Mouse (Mus musculus) skeletal muscle tissue, adult 2 months (tissue): ENCODE measurements around the gene Dgke.
"Not testable (repeated sequence)": the region's sequence is repeated elsewhere in the genome, so short reads cannot be mapped to it uniquely, and the experiment has no call there.

ENCODE experiments used
- DNase-seq: peaks from one replicate; pipeline ENCODE4 v3.0.0-alpha.2; 2012; ENCODE audit warnings: low read depth, low spot score

Gene Dgke

DNA sequence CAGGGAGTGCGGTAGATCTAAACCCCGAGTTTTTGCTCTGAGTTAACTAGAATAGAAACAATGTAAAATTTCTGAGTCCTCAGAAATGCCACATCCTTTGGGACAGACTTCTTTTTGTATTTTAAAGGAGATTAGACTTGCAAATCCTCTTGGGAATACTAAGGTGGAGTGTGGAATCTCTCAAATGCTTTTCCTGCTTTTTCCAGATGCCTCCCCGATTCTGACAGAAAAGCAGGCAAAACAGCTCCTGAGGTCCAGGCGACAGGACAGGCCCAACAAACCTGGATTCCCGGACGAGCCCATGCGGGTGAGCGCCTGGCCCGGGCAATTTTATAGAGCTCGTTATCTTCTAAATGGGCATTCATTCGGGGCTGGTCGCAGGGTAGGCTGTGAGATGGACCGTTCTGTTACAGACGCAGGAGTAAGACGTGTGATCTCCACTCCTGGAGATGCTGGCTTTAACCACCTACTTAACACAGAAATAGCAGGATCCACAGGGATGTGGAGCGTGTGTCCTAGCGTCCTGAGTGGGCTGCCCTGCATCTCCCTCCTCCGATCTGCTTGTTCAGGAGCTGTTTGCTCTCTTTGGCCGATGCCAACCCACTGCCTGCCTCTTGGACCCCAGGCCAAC, 8.2 kb upstream of the Dgke start:
- DNase-seq, result no peak

DNA sequence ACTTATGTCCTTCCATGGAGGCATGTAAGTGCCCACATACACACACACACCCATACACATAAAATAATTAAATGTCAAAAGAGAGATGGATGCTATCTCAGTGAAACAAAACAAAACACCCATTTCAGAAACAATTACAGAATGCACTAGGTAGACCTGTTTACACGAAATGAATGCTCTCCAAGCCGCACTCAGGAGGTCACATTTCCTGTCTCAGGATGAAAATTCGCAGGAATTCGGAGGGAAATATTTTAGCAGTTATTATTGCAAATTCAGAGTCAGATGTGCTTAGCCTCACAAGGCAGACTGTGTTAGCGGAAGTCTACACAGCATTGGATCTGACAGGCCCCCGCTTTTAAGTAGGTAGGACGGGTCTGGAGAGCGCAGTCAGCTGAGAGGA, 6.9 kb upstream of the Dgke start, which contains the start of gene Gm525:
Gene Gm525 (plus strand): TSS at position 301 of the 400 bp plus-strand sequence.
- no peak for DNase-seq

DNA sequence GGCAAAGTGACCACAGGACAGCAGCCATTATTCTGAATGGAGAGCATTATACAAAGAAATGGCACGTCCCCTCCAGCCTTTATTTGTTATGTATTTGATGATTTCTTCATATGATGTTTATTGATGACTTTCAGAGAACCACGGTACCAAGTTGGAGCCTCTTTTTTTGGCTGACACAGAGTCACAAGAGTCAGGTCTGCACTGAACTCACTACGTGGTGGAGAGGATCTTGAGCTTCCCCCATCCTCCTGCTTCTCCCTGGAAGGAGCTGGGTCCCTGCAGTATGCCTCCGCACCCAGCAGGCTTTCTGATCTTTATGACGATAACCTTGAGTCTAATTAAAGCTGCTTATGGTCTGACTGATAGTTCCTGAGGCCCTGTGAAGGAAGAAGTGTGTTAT, 4.9 kb upstream of the Dgke start:
- DNase-seq, result no peak

DNA sequence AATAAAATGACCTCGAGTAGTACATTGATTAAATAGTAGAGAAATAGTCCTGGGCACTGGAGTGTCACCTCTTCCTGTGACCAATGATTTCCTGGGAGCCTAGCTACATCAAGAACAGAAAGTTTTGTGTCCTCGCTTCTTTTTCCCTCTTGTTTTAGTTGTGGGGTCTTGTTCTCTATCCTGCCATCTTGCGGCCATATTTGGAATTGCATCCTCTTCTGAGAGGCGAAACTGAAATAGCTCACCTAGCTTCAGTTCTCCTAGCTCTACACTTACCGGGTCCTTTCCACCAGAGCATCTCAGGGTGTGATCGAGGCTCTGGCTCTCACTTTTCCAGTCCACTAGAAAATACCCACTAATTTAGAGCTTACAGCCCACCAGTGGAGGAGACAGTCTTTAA, 2.7 kb upstream of the Dgke start:
- peak; percentile 33 for DNase-seq

DNA sequence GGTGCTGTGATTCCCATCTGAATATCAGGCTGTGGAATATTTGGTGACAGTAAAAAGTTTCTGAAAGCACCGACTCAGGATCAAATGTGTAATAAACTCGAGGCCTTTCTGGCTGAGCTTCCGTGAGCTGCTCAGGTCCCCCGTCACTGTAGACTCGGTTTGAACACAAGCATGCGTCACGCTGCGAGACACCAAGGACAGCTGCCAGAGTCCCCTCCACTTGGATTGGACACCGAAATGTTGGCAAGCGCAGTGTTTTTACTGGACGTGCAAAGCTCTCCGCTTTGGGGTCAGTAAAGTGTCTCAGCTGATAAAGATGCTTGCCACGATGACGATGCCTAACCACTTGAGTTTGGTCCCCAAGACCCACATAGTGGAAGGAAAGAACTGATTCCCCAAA, 2.0 kb upstream of the Dgke start:
- DNase-seq, result no peak

DNA sequence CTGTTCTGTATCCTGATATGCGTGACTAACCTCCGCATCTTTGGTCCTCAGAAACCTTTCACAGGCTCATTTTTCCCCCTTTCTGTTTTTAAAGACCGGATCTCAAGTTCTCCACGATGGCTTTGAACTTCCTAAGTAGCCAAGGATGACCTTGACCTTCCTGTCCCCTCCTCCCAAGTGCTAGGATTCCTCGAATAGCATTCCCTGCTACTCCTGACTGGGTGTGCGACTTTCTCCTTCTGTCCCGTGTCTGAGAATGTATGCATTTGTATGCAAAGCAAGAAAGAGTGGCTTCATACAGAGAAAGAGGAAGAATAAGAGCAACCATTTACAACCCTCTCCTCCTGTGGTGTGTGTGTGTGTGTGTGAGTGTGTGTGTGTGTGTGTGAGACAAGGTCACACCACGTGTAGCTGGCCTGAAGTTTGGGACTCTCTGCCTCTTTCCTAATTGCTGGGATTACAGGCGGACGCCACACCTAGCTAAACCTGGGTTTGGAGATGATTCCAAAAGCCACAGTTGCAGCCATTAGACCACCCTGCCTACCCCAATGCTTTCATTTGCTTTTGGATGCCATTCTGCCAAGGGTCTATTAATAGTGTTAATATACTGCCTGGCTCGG, 1.3 kb upstream of the Dgke start:
- DNase-seq, result no peak

DNA sequence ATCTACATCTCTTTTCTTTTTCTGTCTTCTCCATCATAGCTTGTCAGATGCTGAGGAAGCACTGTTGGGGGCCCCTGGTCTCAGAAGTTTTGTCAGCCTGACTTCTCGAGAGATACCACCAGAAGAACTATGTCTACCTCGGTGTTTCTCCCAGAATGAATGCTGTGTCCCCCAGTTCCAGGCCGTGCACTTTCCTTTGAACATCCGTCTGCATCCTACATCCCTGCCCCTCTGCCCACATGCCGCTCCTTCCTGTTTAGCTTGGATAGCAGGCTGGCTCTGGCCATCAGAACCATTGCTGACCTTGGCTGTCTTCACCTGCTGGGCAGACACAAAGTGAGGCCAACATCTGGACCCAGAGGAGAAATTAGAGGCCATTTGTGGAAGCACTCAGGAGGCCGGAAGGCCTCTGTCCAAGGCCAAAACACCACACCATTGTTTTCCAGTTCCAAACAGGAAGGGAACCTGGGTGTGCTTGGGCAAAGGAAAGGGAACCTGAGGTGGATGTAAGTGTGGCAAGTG, 712 bp upstream of the Dgke start:
- peak; percentile 23 for DNase-seq

DNA sequence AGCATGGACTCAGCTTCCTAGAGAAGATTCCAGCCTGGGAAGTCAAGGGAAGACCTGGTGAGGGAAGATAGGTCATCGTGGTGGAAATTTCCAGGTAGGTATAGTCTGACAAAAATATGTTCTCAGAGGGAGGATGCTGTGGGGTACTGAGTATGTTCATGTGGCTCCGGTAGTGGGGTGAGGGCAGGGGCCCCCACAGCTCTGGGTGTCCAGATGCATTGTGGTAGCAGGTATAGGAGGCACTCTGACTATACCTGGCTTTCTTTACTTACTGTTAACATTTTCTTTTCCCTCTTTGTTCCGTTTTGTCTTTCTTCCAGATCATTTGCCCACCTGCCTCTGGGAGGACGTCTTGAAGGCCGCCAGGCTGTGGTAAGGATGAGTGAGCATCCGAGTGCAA, 524 bp downstream of the Dgke start:
- DNase-seq, result no peak

DNA sequence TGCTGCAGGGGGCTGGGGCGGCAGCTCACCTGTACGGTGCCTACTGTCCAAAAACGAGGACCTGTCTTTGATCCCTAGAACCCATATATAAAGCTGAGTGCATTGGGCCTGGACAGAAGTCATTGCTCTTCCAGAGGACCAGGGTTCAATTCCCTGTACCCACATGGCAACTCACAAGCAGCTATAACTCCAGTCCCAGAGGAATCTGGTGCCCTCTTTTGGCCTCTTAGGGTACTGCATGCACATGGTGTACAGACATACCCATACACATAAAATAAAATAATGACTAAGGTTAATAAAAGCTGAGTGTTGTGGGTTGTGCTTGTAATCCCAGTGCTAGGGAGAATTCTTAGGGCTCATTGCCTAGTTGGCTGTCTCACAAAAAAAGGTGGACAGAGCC, 1.4 kb downstream of the Dgke start:
- no peak for DNase-seq

DNA sequence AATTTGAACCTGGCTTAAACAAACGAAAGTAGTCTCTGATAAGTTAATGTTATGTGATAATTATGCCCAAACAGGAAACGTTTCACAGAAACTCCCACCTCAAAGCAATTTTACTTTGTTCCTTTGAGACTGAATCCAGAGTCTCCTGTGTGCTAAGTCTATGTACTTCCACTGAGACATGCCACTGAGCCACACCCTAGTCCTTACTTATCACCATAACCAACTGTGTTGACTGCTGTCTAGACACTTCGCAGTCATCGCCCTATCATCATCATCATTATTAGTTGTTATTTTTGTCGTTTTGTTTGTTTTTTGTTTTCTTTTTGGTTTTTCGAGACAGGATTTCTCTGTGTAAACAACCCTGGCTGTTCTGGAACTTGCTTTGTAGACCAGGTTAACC, 2.3 kb downstream of the Dgke start:
- no peak for DNase-seq

DNA sequence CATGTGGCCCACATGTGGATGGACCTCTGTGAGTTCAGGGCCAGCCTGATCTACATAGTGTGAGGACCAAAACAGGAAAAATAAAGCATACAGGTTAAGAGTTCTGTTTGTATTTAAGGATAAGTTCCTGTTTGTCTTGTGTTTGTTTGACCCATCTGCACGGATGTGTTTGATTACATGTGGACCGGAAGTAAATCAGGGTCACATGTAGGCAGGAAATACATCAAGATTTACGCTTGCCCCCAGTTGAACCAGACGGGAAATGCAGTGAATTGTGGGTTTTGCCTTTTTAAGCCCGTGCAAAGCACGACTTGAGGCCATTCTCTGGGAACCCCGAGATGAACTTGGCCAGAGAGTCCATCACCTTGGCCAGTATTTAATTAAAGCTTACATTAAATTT, 5.3 kb downstream of the Dgke start:
- no peak for DNase-seq

DNA sequence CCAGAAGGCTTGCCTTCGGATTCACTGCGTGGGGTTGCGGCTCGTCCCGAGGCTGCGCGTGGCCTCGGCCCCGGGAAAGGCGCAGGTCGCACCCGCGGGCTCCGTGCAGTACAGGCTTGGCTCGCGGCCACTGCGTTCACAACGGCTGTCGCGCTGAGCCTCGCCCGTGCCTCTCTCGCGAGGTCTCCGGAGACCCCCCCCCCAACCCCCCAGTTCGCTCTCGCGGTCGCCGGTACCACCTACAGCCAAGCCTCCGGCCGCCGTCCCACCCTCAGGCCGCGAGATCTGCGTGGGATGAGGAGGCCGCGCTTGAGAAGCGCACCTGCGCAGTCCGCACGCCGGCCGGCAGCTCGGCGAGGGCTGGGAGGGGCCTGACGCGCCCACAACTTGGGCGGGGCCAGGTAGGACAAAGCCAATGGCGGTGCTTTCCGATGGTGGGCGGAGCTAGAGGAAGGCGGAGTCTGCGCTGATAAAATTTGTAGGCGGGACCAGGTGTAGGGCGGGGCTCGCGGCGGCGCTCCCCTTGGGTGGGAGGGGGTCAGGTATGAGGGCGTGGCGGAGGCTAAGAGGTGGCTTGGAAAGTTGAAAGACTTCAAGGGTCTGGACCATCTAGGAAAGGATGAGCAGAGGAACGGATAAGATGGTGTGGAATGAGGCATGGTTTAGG, 6.1 kb downstream of the Dgke start:
- DNase-seq, result peak; percentile 79

DNA sequence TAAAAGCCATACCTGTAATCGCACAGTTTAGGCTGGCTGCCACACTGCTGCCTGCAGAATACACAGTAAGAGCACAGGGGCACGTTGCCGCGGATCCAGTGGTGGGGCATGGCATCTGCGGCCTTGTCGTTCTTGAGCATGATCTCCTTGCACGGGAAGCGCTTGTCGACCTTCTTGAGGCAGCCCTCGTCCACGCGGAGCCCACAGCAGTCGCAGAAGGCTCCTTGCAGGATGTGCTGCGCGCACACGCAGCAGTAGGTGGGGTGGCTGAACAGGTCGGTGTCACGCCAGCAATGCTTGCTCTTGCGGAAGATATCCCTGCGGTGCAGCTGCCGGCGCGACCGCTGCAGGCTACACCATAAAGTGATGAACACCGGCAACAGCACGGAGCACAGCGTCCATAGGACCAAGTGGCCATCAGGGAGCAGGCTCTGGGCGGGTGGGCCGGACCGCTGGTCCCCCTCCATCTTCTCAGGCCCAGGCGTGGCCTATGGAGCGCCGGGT, 6.7 kb downstream of the Dgke start:
- DNase-seq, result no peak

DNA sequence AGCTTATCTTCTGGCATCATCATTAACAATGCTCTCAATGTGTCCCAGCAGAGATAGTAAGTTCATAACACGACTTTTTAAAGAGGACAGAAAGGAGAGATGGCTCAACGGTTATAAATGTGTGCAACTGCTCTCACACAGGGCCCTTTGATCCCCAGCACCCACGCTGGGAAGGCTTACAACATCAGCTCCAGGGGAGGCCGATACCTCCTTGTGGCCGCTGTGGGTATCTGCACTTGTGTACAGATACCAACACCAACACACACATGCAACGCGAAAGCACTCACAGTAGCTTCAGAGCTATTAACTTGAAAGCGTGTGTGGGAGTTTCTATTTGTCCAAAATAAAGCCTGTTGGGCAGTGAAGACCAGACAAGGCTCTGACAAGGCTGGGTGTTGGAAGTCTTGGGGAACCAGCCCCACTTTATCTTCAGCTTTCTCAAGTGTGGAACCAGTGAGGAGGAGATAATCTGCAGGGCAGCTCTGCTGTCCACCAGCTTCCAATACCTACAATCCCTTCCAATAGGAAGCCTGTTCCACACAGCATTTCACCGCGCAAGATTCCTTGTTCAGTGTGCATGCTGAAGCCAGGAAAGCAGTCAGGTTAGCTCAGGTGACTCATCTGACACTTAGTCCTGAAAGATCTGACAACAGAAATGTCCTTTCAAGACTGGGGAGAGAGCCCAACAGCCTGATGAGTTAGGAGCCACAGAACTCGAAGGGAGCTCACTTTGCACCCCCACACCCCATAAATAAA, 8.0 kb downstream of the Dgke start:
- DNase-seq, result no peak

DNA sequence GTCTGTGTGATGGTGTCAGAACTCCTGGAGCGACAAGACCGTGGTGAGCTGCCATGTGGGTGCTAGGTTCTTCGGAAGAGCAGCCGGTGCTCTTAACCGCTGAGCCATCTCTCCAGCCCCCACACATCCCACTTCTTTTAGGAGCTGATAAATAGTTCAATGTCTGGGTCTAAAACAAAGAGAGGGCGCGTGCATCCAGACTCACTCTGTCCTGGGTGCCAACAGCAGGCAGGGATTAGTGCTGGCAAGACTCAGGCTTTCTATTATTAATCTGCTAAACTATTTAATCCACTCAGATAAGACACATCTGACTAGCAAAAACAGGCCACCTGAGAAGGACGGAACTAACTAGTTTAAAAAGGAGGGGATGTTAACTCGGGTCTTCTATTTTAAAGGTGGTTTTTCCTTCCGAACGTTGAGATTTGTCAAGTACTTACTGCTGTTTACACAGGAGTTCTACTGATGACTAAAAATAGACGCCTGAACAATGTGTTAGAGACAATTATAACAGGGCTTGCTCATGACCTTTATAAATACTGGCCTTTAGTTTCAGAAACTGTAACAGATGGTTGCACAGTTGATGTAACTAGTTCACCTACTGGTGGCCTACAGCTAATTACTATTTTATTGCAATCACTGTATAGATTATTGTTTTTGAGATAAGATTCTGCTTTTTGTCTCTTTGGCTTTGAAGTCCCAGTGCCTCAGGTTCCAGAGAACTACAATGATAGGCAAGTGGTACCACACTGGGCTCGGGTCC, 10.5 kb downstream of the Dgke start:
- DNase-seq, result no peak

DNA sequence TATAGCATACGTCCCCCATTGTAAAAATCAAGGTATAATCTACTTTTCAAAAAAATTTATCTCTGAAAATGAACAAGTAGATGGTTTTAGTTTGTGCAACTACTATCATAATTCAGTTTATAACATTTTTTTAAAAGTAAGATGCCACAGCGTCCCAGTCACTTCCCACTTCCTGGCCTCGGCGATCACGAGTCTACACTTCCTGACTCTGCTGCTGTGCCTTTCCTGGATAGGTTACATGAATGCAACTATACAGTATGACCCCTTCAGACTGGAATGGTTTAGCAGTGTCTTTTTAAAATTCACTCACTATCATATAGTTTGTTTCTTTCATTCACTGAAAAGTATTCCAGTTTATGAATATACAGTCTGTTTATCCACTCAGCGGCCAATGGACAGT, 14.9 kb downstream of the Dgke start:
- no peak for DNase-seq

DNA sequence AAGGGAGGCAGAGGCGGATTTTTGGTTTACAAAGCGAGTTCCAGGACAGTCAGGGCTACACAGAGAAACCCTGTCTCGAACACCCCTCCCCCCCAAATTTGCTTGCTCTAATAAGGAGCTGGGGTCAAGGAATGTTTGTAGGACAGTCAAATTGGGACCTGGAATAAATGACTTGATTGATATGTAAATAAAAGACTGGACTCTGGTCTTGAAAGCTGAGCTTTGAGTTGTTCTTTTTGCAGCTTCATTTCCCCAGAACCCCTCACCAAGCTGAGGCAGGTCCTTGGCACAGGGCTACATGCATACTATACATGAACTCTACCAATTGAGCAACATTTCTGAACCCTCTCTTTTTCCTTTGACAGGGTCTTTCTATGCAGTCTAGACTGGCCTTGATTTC, 20.6 kb downstream of the Dgke start:
- no peak for DNase-seq

DNA sequence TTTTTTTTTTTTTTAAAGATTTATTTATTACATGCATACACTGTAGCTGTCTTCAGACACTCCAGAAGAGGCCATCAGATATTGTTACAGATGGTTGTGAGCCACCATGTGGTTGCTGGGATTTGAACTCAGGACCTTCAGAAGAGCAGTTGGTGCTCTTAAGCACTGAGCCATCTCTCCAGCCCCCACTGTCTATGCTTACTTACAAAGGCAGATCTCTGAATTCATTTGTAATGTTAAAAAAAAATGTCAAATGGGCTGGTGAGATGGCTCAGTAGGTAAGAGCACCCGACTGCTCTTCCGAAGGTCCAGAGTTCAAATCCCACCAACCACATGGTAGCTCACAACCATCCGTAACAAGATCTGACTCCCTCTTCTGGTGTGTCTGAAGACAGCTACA, 21.1 kb downstream of the Dgke start:
- not testable (repeated sequence) for DNase-seq

DNA sequence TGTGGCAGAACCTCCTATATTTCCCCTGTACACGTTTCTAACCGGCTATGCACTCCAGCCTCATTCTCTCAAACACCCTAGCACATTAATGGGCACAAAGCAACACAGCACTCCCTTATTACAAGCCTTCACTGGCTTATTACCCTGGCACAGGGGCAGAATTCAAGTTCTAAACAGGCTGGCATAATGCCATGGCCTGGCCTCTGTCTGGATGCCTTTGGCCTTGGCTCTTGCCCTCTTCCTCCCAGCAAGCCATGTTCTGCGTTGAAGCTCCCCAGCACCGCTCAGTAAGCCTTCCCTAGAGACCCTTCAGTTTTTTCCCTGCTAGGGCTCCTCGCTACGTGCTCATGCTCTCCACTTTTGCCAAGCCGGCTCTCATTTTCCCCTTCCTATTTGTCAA, 23.6 kb downstream of the Dgke start:
- no peak for DNase-seq

DNA sequence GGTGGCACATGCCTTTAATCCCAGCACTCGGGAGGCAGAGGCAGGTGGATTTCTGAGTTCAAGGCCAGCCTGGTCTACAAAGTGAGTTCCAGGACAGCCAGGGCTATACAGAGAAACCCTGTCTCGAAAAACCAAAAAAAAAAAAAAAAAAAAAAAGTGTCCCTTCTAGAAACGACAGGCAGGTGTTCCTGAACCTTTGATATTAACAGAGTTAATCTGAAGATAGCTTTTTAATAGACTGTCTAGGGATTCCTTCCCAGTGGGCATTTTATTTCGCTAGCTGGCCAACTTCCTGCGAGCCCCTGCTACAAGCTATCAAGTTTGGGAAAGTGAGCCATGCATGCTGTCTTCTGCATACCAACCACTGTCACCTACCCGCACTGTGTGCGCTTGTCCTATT, 25.6 kb downstream of the Dgke start:
- not testable (repeated sequence) for DNase-seq

DNA sequence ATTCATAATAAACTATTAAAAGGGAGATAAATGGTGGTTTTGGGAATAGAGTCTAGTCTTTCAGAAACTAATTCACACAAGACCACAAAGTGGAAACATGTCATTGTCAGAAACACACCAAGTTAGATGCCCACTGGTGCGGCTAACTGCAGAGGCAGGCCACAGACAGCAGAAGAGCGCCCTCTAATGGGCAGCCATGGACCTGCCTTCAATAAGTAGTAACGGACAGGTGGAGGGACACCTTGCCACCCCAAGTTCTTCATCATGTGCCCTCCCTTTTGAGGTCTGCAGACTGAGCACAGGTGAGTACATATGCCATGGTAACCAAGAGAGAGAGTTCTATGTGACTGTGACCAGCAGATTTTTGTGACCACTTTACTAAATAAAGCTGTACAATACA, 27.3 kb downstream of the Dgke start:
- DNase-seq, result peak; percentile 38
